Mouse (Mus musculus): ENCODE measurements around the gene Pnpo.

DNA sequence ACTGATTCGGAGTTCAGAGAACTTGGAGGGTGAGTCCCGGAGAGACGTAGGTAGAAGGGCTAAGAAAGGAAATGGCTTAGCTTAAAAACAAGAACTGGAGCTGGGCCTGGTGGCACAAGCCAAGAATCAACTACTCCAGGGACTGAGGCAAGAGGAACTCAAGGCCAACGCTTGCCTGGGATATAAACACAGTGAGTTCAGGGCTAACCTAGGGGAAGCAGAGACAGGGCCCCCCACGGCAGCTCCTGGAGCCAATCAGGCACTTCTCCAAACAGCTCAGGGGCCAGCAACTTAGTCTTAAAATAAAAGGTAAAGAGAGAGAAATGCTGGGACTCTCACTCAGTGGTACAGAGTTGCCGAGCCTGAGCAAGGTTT, 5.4 kb downstream of the Pnpo start:
- TF ChIP-seq CTCF (IDR thresholded peaks at IDR 0.05; ENCODE audit: low read depth) (no peak), EP300 (optimal IDR thresholded peaks at IDR 0.05) (no peak)

Measured in stomach, postnatal 0 days (tissue).